Mouse (Mus musculus): ENCODE measurements at regions not wholly inside any gene's neighbourhood (a gene's known extent, or its start where the extent isn't known, plus 50 kb on each side); places are given as distances from the start of the nearest gene placed in this dataset.

DNA sequence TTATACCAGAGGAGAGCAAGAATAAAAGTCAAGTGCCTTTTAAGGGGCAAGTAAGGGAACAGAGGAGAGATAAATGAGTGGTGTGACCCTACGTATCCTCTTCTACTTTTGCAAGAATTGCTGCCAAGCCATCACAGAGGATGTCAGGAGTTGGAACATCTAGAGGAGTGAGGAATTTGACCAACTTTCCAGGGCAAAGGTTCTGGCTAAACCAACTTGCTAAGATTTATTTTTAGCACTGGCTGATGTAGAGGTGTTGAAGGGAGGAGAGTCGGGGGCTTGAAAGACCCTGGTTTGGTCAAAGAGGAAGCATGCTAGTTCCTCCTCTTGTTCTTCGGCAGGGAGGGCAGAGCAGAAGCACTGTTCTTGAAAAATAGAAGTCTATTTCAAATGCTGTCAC is 113.8 kb upstream of the Dcbld2 start:
- WGBS = 20% methylated on average over 3 of the region's 3 CpGs

DNA sequence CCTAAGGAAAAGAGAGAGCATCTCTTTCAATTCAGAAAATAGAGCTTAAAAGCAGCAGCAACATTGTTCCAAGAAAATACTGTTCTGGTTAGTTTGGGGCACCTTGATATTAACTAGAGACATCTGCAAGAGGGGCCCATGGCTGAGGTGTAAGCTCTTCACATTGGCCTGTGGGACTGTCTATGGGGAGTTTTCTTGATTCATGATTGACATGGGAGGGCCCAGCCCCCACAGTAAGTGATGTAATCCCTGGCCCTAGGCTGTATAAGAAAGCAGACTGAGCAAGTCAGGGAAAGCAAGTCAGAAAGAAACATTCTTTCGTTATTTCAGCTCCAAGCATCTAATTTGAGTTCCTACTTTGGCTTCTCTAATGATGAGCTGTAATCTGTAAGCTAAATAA is 113.1 kb upstream of the Dcbld2 start:
- no peak for ATAC-seq (replicated peaks; ENCODE audit: extremely low read depth, insufficient read depth, low FRiP score)
- peaks cover 8% of the 10 kb centered on the region for H3K4me1 ChIP-seq (ENCODE audit: control insufficient read depth, insufficient read depth, low read length)
- H3K4me3 ChIP-seq (ENCODE audit: low read length) = no peak overlapping the region
- H3K27ac ChIP-seq (ENCODE audit: low read length) = no peak overlapping the region
- H3K9ac ChIP-seq (ENCODE audit: low read length) = no peak overlapping the region
- WGBS = 71% methylated on average over 1 of the region's 1 CpGs
- no peak overlapping the region for H3K4me2 ChIP-seq (ENCODE audit: low read depth, low read length)
- no peaks in the 10 kb centered on the region for H3K27me3 ChIP-seq (ENCODE audit: control insufficient read depth, insufficient read depth, low read length)
- no peaks in the 10 kb centered on the region for H3K9me3 ChIP-seq (replicated peaks; ENCODE audit: control insufficient read depth, low read length)
- no peaks in the 10 kb centered on the region for H3K36me3 ChIP-seq (ENCODE audit: control insufficient read depth, insufficient read depth)

More for the DNA sequence above, 113.8 kb upstream of the Dcbld2 start:
- no peak overlapping the region for H3K27ac ChIP-seq (ENCODE audit: low read length)
- H3K4me1 ChIP-seq (ENCODE audit: control insufficient read depth, insufficient read depth, low read length) = peaks cover 6% of the 10 kb centered on the region
- no peaks in the 10 kb centered on the region for H3K9me3 ChIP-seq (replicated peaks; ENCODE audit: control insufficient read depth, low read length)
- no peak overlapping the region; the same call in 1 of the 2 replicates for H3K4me2 ChIP-seq (ENCODE audit: low read depth, low read length)
- no peak for ATAC-seq (replicated peaks; ENCODE audit: extremely low read depth, insufficient read depth, low FRiP score)
- H3K36me3 ChIP-seq (ENCODE audit: control insufficient read depth, insufficient read depth) = no peaks in the 10 kb centered on the region
- H3K4me3 ChIP-seq (ENCODE audit: low read length) = no peak overlapping the region
- no peaks in the 10 kb centered on the region for H3K27me3 ChIP-seq (ENCODE audit: control insufficient read depth, insufficient read depth, low read length)
- H3K9ac ChIP-seq (ENCODE audit: low read length) = no peak overlapping the region

DNA sequence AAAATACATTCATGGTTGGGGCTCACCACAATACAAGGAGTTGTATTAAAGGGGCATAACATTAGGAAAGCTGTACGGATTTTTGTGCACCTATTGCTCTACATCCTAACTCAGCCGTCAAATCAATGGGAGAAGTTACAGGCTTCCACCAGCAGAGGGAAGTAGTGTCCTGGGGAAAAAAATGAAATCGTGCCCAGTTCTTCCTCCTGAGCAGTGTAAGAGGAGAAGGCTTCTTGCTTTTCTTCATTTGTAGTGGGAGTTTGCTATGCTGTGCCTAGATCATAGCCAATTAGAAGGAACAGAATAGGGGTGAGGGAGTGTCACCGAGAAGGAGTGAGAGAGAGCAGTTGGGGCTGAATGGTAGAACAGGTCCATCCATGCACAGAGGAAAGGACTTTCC is 108.7 kb upstream of the Dcbld2 start:
- ATAC-seq (replicated peaks; ENCODE audit: extremely low read depth, insufficient read depth, low FRiP score) = 0 out of 2 replicates have a peak, but pooled peaks have one; percentile 65
- peaks cover 5% of the 10 kb centered on the region for H3K4me1 ChIP-seq (ENCODE audit: control insufficient read depth, insufficient read depth, low read length)
- no peak overlapping the region for H3K9ac ChIP-seq (ENCODE audit: low read length)
- H3K9me3 ChIP-seq (replicated peaks; ENCODE audit: control insufficient read depth, low read length) = no peaks in the 10 kb centered on the region
- no peaks in the 10 kb centered on the region for H3K27me3 ChIP-seq (ENCODE audit: control insufficient read depth, insufficient read depth, low read length)
- H3K27ac ChIP-seq (ENCODE audit: low read length) = no peak overlapping the region
- 19% methylated on average over 4 of the region's 4 CpGs for WGBS
- no peak overlapping the region for H3K4me2 ChIP-seq (ENCODE audit: low read depth, low read length)
- H3K4me3 ChIP-seq (ENCODE audit: low read length) = no peak overlapping the region
- H3K36me3 ChIP-seq (ENCODE audit: control insufficient read depth, insufficient read depth) = no peaks in the 10 kb centered on the region

GRCm38 (mm10) chr16:58300098-58300497 is 108.1 kb upstream of the Dcbld2 start:
- H3K36me3 ChIP-seq (ENCODE audit: control insufficient read depth, insufficient read depth) = no peaks in the 10 kb centered on the region
- WGBS = 86% methylated on average over 6 of the region's 6 CpGs
- ATAC-seq (replicated peaks; ENCODE audit: extremely low read depth, insufficient read depth, low FRiP score) = no peak
- no peak overlapping the region for H3K4me2 ChIP-seq (ENCODE audit: low read depth, low read length)
- peaks cover 2% of the 10 kb centered on the region; the same call in 1 of the 2 replicates for H3K4me1 ChIP-seq (ENCODE audit: control insufficient read depth, insufficient read depth, low read length)
- no peaks in the 10 kb centered on the region for H3K9me3 ChIP-seq (replicated peaks; ENCODE audit: control insufficient read depth, low read length)
- H3K27ac ChIP-seq (ENCODE audit: low read length) = no peak overlapping the region
- no peaks in the 10 kb centered on the region for H3K27me3 ChIP-seq (ENCODE audit: control insufficient read depth, insufficient read depth, low read length)
- H3K9ac ChIP-seq (ENCODE audit: low read length) = no peak overlapping the region
- H3K4me3 ChIP-seq (ENCODE audit: low read length) = no peak overlapping the region

DNA sequence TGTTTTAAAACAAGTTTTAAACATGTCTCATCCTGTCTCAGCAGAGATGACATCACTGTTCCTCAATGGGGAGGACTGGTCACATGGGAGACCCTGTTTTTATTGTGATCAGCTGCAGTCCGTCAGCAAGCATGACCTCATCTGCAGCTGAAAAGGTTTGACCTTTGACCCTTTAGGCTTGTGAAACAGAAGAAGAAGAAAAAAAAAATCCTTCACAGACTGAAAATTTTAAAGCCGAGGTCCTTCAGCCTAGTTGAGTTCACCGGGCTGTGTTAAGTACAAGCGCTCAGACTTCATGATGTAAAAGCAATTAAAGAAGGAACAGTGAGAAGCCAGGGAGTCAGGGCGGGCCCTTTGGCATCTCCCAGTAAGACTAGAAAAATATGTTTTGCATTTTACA is 104.7 kb upstream of the Dcbld2 start:
- no peak overlapping the region for H3K4me2 ChIP-seq (ENCODE audit: low read depth, low read length)
- WGBS = 55% methylated on average over 5 of the region's 5 CpGs
- H3K4me1 ChIP-seq (ENCODE audit: control insufficient read depth, insufficient read depth, low read length) = peaks cover 2% of the 10 kb centered on the region; the same call in 1 of the 2 replicates
- no peak overlapping the region for H3K9ac ChIP-seq (ENCODE audit: low read length)
- H3K27ac ChIP-seq (ENCODE audit: low read length) = no peak overlapping the region
- H3K4me3 ChIP-seq (ENCODE audit: low read length) = no peak overlapping the region
- H3K27me3 ChIP-seq (ENCODE audit: control insufficient read depth, insufficient read depth, low read length) = no peaks in the 10 kb centered on the region
- H3K9me3 ChIP-seq (replicated peaks; ENCODE audit: control insufficient read depth, low read length) = no peaks in the 10 kb centered on the region
- no peak for ATAC-seq (replicated peaks; ENCODE audit: extremely low read depth, insufficient read depth, low FRiP score)
- H3K36me3 ChIP-seq (ENCODE audit: control insufficient read depth, insufficient read depth) = no peaks in the 10 kb centered on the region

GRCm38 (mm10) chr16:58316889-58317455 is 91.3 kb upstream of the Dcbld2 start:
- Histone ChIP-seq H3K4me2 (ENCODE audit: low read depth, low read length) (no peak overlapping the region), H3K36me3 (ENCODE audit: control insufficient read depth, insufficient read depth) (no peaks in the 10 kb centered on the region), H3K4me3 (ENCODE audit: low read length) (no peak overlapping the region), H3K27me3 (ENCODE audit: control insufficient read depth, insufficient read depth, low read length) (no peaks in the 10 kb centered on the region), H3K27ac (ENCODE audit: low read length) (no peak overlapping the region), H3K4me1 (ENCODE audit: control insufficient read depth, insufficient read depth, low read length) (no peaks in the 10 kb centered on the region), H3K9ac (ENCODE audit: low read length) (no peak overlapping the region), H3K9me3 (replicated peaks; ENCODE audit: control insufficient read depth, low read length) (no peaks in the 10 kb centered on the region)
- 79% methylated on average over 6 of the region's 6 CpGs for WGBS
- ATAC-seq (replicated peaks; ENCODE audit: extremely low read depth, insufficient read depth, low FRiP score) = no peak

- no peaks in the 10 kb centered on the region for H3K27me3 ChIP-seq (ENCODE audit: control insufficient read depth, insufficient read depth, low read length)
- no peak overlapping the region for H3K9ac ChIP-seq (ENCODE audit: low read length)
- WGBS = 58% methylated on average over 3 of the region's 3 CpGs
- H3K4me3 ChIP-seq (ENCODE audit: low read length) = no peak overlapping the region
- no peak for ATAC-seq (replicated peaks; ENCODE audit: extremely low read depth, insufficient read depth, low FRiP score)
- H3K4me2 ChIP-seq (ENCODE audit: low read depth, low read length) = no peak overlapping the region
- no peaks in the 10 kb centered on the region for H3K36me3 ChIP-seq (ENCODE audit: control insufficient read depth, insufficient read depth)
- no peak overlapping the region for H3K27ac ChIP-seq (ENCODE audit: low read length)
- no peaks in the 10 kb centered on the region for H3K4me1 ChIP-seq (ENCODE audit: control insufficient read depth, insufficient read depth, low read length)
- H3K9me3 ChIP-seq (replicated peaks; ENCODE audit: control insufficient read depth, low read length) = no peaks in the 10 kb centered on the region
Measured at GRCm38 (mm10) chr16:58331087-58331486, 77.2 kb upstream of the Dcbld2 start.

DNA sequence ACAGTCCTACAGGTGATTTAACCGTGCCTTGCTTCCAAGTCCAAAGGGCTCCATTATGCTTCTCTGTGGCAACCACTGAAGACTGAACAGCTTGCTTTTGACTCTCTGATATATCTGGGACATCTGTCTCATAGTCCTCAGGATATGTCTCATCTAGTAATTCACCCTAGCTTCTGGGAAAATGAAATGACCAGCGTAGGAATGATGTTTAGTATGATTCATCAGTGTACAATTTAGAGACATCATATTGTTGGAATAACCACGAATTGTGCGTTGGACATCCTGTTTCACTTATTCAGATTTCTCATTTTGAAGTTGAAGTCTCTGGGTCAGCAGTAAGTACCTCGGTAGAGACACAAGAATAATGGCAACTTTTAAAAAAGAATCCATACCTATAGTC is 64.3 kb upstream of the Dcbld2 start:
- 84% methylated on average over 5 of the region's 5 CpGs for WGBS
- H3K9me3 ChIP-seq (replicated peaks; ENCODE audit: control insufficient read depth, low read length) = no peaks in the 10 kb centered on the region
- ATAC-seq (replicated peaks; ENCODE audit: extremely low read depth, insufficient read depth, low FRiP score) = no peak

DNA sequence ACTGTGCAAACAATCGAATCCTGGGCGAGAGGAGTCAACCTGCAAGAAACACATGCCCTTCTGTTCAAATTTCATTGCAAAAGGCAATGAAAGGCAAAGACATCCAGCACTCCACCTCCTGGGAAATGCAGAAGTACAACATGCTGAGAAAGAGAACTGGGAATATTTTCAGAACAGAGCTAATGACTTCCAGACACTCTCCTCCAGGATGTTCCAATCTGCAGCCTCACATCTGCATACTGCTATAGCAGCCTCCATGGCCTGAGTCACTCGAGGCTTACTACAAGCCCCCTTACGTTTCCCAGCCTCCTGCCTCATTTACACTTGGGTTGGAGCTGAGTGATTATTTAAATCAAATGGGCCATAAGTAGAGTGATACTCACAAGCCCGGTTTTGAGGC is 58.9 kb upstream of the Dcbld2 start:
- Histone ChIP-seq H3K9ac (ENCODE audit: low read length) (no peak overlapping the region), H3K4me3 (ENCODE audit: low read length) (no peak overlapping the region), H3K9me3 (replicated peaks; ENCODE audit: control insufficient read depth, low read length) (no peaks in the 10 kb centered on the region), H3K4me1 (ENCODE audit: control insufficient read depth, insufficient read depth, low read length) (peaks cover 15% of the 10 kb centered on the region), H3K27ac (ENCODE audit: low read length) (peak overlapping the region; percentile 71), H3K27me3 (ENCODE audit: control insufficient read depth, insufficient read depth, low read length) (no peaks in the 10 kb centered on the region), H3K4me2 (ENCODE audit: low read depth, low read length) (peak overlapping the region; percentile 31; the same call in 1 of the 2 replicates), H3K36me3 (ENCODE audit: control insufficient read depth, insufficient read depth) (no peaks in the 10 kb centered on the region)
- WGBS = 38% methylated on average over 5 of the region's 5 CpGs
- ATAC-seq (replicated peaks; ENCODE audit: extremely low read depth, insufficient read depth, low FRiP score) = no peak

More for the DNA sequence above, 64.3 kb upstream of the Dcbld2 start:
- no peaks in the 10 kb centered on the region for H3K36me3 ChIP-seq (ENCODE audit: control insufficient read depth, insufficient read depth)
- H3K4me2 ChIP-seq (ENCODE audit: low read depth, low read length) = no peak overlapping the region
- H3K27me3 ChIP-seq (ENCODE audit: control insufficient read depth, insufficient read depth, low read length) = no peaks in the 10 kb centered on the region
- no peak overlapping the region for H3K4me3 ChIP-seq (ENCODE audit: low read length)
- peaks cover under 1% of the 10 kb centered on the region for H3K4me1 ChIP-seq (ENCODE audit: control insufficient read depth, insufficient read depth, low read length)
- H3K27ac ChIP-seq (ENCODE audit: low read length) = no peak overlapping the region
- H3K9ac ChIP-seq (ENCODE audit: low read length) = no peak overlapping the region

Data from heart, embryonic 16.5 days (tissue).